Mouse (Mus musculus): ENCODE data around the gene Plxnb2. TPM values are rescaled to one million over a fixed set of nuclear protein-coding genes. Genes with fewer than 3 reads are reported as not detected.

Gene Plxnb2
- total and polyA plus RNA-seq, 3 experiments, result 75.7 to 121 (median 93.5) TPM

DNA sequence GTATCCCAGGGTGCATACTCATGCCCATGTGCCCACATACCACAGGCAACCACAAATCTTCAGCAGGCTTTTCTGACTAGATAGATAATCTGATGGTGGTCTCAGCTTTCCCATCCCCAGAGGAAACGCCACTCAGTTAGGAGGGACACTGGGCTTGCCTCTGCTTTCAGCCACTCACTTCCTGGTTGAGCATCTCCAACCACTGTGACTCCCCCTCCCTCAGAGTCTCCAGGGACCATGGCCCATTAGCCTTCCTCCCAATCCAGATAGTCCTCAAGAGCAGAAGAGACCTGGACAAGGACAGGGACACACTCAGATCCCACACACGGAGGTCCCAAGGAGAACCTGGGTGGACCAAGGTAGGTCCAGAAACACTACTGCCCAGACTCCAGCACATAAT lies 37.5 kb downstream of the Plxnb2 start:
- TF ChIP-seq EP300 (IDR thresholded peaks at IDR 0.05; ENCODE audit: insufficient read depth, low read depth, low read length) (no peak), CTCF (IDR thresholded peaks at IDR 0.05) (no peak), POLR2A (IDR thresholded peaks at IDR 0.05; ENCODE audit: insufficient read depth, low read depth, low read length) (no peak)
- Histone ChIP-seq H3K79me2 (replicated peaks; ENCODE audit: control insufficient read depth, insufficient read depth, low read length) (no peaks in the 10 kb centered on the region), H3K27ac (no peak overlapping the region), H3K4me1 (ENCODE audit: control insufficient read depth, insufficient read depth, low read length) (peaks cover 21% of the 10 kb centered on the region), H3K4me3 (no peak overlapping the region), H3K27me3 (ENCODE audit: control insufficient read depth, insufficient read depth, low read length) (no peaks in the 10 kb centered on the region), H3K9ac (ENCODE audit: low read depth, low read length) (no peak overlapping the region), H3K36me3 (ENCODE audit: control insufficient read depth, insufficient read depth, low read length) (no peaks in the 10 kb centered on the region)
- WGBS, result 69% methylated on average over 2 of the region's 2 CpGs
- DNase-seq, result no peak
- intact Hi-C loops (cut with DNase I), result loop anchor here (10.0 kb wide), 1 partner anchor 232 kb away; the partner anchor contains the start of genes Odf3b, Sco2 and Tymp

DNA sequence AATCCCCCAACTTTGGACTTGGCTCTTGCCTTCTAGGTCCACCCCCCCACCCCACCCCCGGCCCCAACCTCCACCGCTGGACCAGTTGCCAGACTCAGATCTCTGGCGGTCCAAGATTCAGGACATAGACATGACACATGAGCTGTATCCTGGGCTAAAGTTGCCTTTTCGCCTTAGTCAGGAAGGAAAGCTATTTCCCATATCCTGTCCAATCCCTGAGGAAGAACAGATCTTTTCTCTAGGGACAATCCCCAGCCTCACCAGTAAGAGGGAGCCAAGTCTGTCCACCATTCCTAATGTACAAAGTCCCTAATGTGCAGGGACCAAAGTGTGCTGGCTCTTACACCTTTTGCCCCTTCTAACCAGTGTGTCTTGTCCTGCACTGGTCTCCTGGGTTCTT lies 38.7 kb downstream of the Plxnb2 start:
- no peak overlapping the region for H3K4me3 ChIP-seq
- no peak for TF ChIP-seq EP300 (IDR thresholded peaks at IDR 0.05; ENCODE audit: insufficient read depth, low read depth, low read length)
- TF ChIP-seq POLR2A (IDR thresholded peaks at IDR 0.05; ENCODE audit: insufficient read depth, low read depth, low read length), result peak; percentile 37; the same call in 1 of the 2 replicates
- TF ChIP-seq CTCF (IDR thresholded peaks at IDR 0.05), result no peak
- H3K36me3 ChIP-seq (ENCODE audit: control insufficient read depth, insufficient read depth, low read length), result no peaks in the 10 kb centered on the region
- peak overlapping the region; percentile 50; the same call in 1 of the 2 replicates for H3K27ac ChIP-seq
- H3K79me2 ChIP-seq (replicated peaks; ENCODE audit: control insufficient read depth, insufficient read depth, low read length), result no peaks in the 10 kb centered on the region
- no peak for DNase-seq
- peaks cover 19% of the 10 kb centered on the region for H3K4me1 ChIP-seq (ENCODE audit: control insufficient read depth, insufficient read depth, low read length)
- 13% methylated on average over 4 of the region's 4 CpGs for WGBS
- no peak overlapping the region for H3K9ac ChIP-seq (ENCODE audit: low read depth, low read length)
- H3K27me3 ChIP-seq (ENCODE audit: control insufficient read depth, insufficient read depth, low read length), result no peaks in the 10 kb centered on the region
- intact Hi-C loops (cut with DNase I), result loop anchor here (2.0 to 10.0 kb wide), 2 partner anchors 19 to 233 kb away; partner anchors contain the start of genes Odf3b, Sco2, Tubgcp6 and Tymp

DNA sequence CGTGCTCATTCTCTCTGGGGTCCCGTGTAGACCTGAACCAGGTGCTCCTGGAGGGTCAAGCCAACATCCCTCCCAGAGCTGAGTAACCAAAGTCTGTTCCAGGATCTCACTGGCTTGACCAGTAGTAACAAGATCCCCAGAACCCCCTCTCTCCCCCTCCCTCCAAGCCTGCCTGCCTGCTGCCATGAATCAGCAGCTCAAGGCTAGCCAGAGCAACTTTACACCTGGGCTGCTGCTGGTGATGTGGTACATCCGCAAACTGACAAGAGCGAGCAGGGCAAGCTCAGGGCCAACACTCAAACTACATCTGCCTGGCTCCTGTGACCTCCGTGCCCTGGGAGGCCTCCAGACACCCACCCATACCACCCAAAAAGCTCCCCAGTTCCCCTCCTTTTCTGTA lies 39.1 kb downstream of the Plxnb2 start:
- Histone ChIP-seq H3K9ac (ENCODE audit: low read depth, low read length) (no peak overlapping the region), H3K27me3 (ENCODE audit: control insufficient read depth, insufficient read depth, low read length) (no peaks in the 10 kb centered on the region), H3K36me3 (ENCODE audit: control insufficient read depth, insufficient read depth, low read length) (no peaks in the 10 kb centered on the region), H3K27ac (peak overlapping the region; percentile 91; the same call in 1 of the 2 replicates), H3K79me2 (replicated peaks; ENCODE audit: control insufficient read depth, insufficient read depth, low read length) (no peaks in the 10 kb centered on the region), H3K4me1 (ENCODE audit: control insufficient read depth, insufficient read depth, low read length) (peaks cover 17% of the 10 kb centered on the region), H3K4me3 (no peak overlapping the region)
- TF ChIP-seq POLR2A (IDR thresholded peaks at IDR 0.05; ENCODE audit: insufficient read depth, low read depth, low read length), result no peak
- no peak for TF ChIP-seq CTCF (IDR thresholded peaks at IDR 0.05)
- TF ChIP-seq EP300 (IDR thresholded peaks at IDR 0.05; ENCODE audit: insufficient read depth, low read depth, low read length), result no peak
- WGBS, result 28% methylated on average over 5 of the region's 5 CpGs
- DNase-seq, result no peak
- intact Hi-C loops (cut with DNase I), result loop anchor here (2.0 to 10.0 kb wide), 2 partner anchors 19 to 233 kb away; partner anchors contain the start of genes Odf3b, Sco2, Tubgcp6 and Tymp

DNA sequence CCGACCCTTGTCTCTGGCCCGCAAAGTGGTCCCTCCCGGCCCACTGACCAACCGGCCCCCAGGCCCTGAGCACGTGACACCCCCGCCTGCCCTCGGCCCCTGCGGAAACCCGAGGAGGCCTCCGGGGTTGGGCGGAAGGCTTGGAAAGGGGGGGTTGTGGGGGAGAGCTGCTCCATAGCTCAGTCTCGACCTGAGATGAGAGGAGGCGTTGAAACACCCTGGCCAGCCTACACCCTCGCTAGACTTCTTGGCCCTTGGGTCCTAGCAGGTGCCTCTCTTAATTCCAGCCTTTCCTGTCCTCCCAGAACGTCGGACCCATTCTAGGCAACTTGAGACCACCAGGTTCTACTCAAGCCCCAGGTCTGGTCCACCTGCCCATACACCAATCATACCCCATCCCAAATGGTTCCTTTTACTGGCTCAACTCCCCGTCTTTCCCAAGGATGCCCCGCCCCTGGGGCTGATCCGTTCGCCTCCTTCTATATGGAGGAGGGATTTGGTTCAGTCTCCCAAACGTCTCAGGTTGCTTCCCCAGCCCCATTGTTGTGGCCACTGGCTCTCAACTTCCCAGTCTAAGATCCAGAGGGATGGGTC lies 39.8 kb downstream of the Plxnb2 start, which contains the start of gene Mapk12:
Gene Mapk12 (minus strand): TSS at position 45 of the 594 bp plus-strand sequence.
- H3K27me3 ChIP-seq (ENCODE audit: control insufficient read depth, insufficient read depth, low read length), result no peaks in the 10 kb centered on the region
- H3K27ac ChIP-seq, result peak within 1 kb of the TSS; percentile 91
- H3K79me2 ChIP-seq (replicated peaks; ENCODE audit: control insufficient read depth, insufficient read depth, low read length), result no peaks in the 10 kb centered on the region
- TF ChIP-seq CTCF (IDR thresholded peaks at IDR 0.05), result no peak
- TF ChIP-seq EP300 (IDR thresholded peaks at IDR 0.05; ENCODE audit: insufficient read depth, low read depth, low read length), result no peak
- peak; percentile 50; the same call in 1 of the 2 replicates for TF ChIP-seq POLR2A (IDR thresholded peaks at IDR 0.05; ENCODE audit: insufficient read depth, low read depth, low read length)
- peaks cover 17% of the 10 kb centered on the region for H3K4me1 ChIP-seq (ENCODE audit: control insufficient read depth, insufficient read depth, low read length)
- intact Hi-C loops (cut with DNase I), result loop anchor here (2.0 to 10.0 kb wide), 2 partner anchors 18 to 234 kb away; partner anchors contain the start of genes Odf3b, Sco2, Tubgcp6 and Tymp
- H3K9ac ChIP-seq (ENCODE audit: low read depth, low read length), result peak within 1 kb of the TSS; percentile 95
- WGBS, result 2% methylated on average over 21 of the region's 21 CpGs
- no peaks in the 10 kb centered on the region for H3K36me3 ChIP-seq (ENCODE audit: control insufficient read depth, insufficient read depth, low read length)
- DNase-seq, result peak in 1 of 2 experiments; percentile 86
- H3K4me3 ChIP-seq, result peak within 1 kb of the TSS; percentile 80

DNA sequence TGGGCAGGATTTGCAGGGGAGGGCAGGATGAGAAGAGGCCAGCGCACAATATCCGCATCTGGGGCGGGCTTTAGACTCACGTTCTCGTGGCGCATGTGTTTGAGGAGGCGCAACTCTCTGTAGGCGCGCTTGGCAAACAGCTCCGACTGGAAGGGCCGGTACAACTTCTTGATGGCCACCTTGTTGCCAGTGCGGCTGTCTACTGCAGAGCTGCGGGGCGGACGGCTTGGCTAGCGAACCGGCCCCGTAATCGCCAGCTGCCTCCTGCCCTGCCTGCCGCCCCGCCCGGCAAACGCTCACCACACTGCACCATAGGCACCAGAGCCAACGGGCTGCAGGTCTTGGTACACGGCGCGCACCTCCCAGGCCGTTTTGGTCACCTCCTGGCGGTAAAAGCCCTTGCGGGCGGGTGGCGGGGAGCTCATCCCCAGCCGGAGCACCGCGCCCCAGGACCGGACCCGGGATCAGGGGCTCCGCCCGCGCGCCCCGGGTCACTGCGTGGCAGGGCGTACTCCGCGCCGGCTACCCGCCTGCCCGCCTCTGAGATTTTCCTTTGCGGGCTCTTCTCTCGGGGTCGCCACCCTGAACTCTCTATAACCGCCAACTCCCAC lies 40.4 kb downstream of the Plxnb2 start:
- H3K27me3 ChIP-seq (ENCODE audit: control insufficient read depth, insufficient read depth, low read length), result no peaks in the 10 kb centered on the region
- TF ChIP-seq CTCF (IDR thresholded peaks at IDR 0.05) (no peak), EP300 (IDR thresholded peaks at IDR 0.05; ENCODE audit: insufficient read depth, low read depth, low read length) (no peak), POLR2A (IDR thresholded peaks at IDR 0.05; ENCODE audit: insufficient read depth, low read depth, low read length) (peak; percentile 81)
- DNase-seq, result peak; percentile 75 to 84
- H3K27ac ChIP-seq, result peak overlapping the region; percentile 91
- H3K4me3 ChIP-seq, result peak overlapping the region; percentile 80
- WGBS, result under 1% methylated on average over 45 of the region's 53 CpGs
- intact Hi-C loops (cut with DNase I), result loop anchor here (2.0 to 10.0 kb wide), 2 partner anchors 17 to 235 kb away; partner anchors contain the start of genes Odf3b, Sco2, Tubgcp6 and Tymp
- H3K36me3 ChIP-seq (ENCODE audit: control insufficient read depth, insufficient read depth, low read length), result no peaks in the 10 kb centered on the region
- H3K79me2 ChIP-seq (replicated peaks; ENCODE audit: control insufficient read depth, insufficient read depth, low read length), result no peaks in the 10 kb centered on the region
- H3K4me1 ChIP-seq (ENCODE audit: control insufficient read depth, insufficient read depth, low read length), result peaks cover 17% of the 10 kb centered on the region
- H3K9ac ChIP-seq (ENCODE audit: low read depth, low read length), result peak overlapping the region; percentile 95

Measured in heart, adult 2 months (tissue).